Mouse (Mus musculus) thymus, adult 2 months (tissue): ENCODE results near the gene Mpp2.

ENCODE experiments used
- CTCF ChIP-seq: fragments of 200-500 bp; IDR thresholded peaks from 2 replicates; pipeline ENCODE4 v1.5.1; 2012; ENCODE audit warnings: mild to moderate bottlenecking, control low read depth, low read length, moderate library complexity, borderline replicate concordance; ENCODE audit not compliant: control insufficient read depth, poor library complexity, insufficient read depth; ENCODE audit errors: extremely low read depth
- POLR2A ChIP-seq: fragments of 200-500 bp; IDR thresholded peaks from 2 replicates; pipeline ENCODE4 v1.6.1; 2012; ENCODE audit warnings: mild to moderate bottlenecking, low read length, control low read depth, moderate library complexity; ENCODE audit not compliant: control insufficient read depth, poor library complexity, insufficient read depth; ENCODE audit errors: extremely low read depth

GRCm38 (mm10) chr11:102028087-102028816, 60.1 kb downstream of the Mpp2 start, which contains the start of gene Mpp3:
- no peak for TF ChIP-seq CTCF
- TF ChIP-seq POLR2A, result no peak
